Mouse (Mus musculus) bone marrow macrophage, adult 2 months (primary cell): ENCODE data around the gene Btnl2.

Experiments
- CTCF ChIP-seq: IDR thresholded peaks from 2 replicates; pipeline ENCODE4 v1.5.1; 2012; ENCODE audit warnings: low read depth, mild to moderate bottlenecking, low read length, moderate library complexity
- POLR2A ChIP-seq: IDR thresholded peaks from 2 replicates; pipeline ENCODE4 v1.6.1; 2012; ENCODE audit warnings: mild to moderate bottlenecking, low read depth, low read length, borderline replicate concordance

DNA sequence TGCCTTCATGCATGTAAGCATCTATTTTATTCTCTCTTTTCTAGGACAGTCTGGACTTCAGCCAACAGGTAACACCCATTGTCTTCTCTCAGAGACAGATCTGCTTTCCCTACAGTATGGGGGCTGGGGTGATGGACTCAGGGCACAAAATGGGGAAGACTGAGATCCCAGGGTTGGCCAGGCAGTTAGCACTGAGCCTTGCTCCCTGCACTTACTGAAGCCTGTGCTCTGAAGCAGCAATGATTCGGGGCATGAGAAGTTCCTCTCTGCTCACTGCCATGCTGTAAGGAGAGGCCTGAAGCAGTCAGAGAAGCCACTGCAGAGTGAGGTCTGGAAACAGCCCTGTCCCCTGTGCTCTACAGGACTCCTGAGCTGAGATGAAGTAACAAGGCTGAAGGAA, 39.1 kb upstream of the Btnl2 start:
- TF ChIP-seq CTCF (no peak), POLR2A (no peak)
